Mouse (Mus musculus) heart, adult 2 months (tissue): ENCODE results near the gene Ppil3. TPM values are rescaled to one million over a fixed set of nuclear protein-coding genes. Genes with fewer than 3 reads are reported as not detected.

Experiments
- DNase-seq, 2 experiments: peaks; one replicate each; pipeline ENCODE4 v3.0.0; 2021
- H3K27ac ChIP-seq: fragments of 200-600 bp; 2 replicates; pipeline ENCODE4 v1.8.1; 2022
- H3K27me3 ChIP-seq: fragments of 200-500 bp; 2 replicates; pipeline ENCODE4 v1.6.1; 2012; ENCODE audit warnings: mild to moderate bottlenecking, low read length, inconsistent platforms, mixed read lengths; ENCODE audit not compliant: control insufficient read depth, insufficient read depth
- H3K36me3 ChIP-seq: fragments of 200-500 bp; 2 replicates; pipeline ENCODE4 v1.6.1; 2012; ENCODE audit warnings: low read length, inconsistent platforms; ENCODE audit not compliant: control insufficient read depth, insufficient read depth
- H3K4me1 ChIP-seq: fragments of 200-500 bp; 2 replicates; pipeline ENCODE4 v1.6.1; 2011; ENCODE audit warnings: low read length; ENCODE audit not compliant: control insufficient read depth, insufficient read depth
- H3K4me3 ChIP-seq: fragments of 200-600 bp; 2 replicates; pipeline ENCODE4 v1.8.1; 2022
- H3K79me2 ChIP-seq: fragments of 200-500 bp; replicated peaks from 2 replicates; pipeline ENCODE4 v1.6.1; 2012; ENCODE audit warnings: mild to moderate bottlenecking, inconsistent platforms, low read length, moderate library complexity, mixed read lengths; ENCODE audit not compliant: control insufficient read depth, insufficient read depth
- H3K9ac ChIP-seq: fragments of 200-500 bp; 2 replicates; pipeline ENCODE4 v1.6.1; 2012; ENCODE audit warnings: low read depth, mild to moderate bottlenecking, control low read depth, inconsistent platforms, low read length, mixed read lengths
- CTCF ChIP-seq: fragments of 200-600 bp; IDR thresholded peaks from 2 replicates; pipeline ENCODE4 v1.8.1; 2022; ENCODE audit warnings: antibody characterized with exemption, mild to moderate bottlenecking, moderate library complexity
- EP300 ChIP-seq: fragments of 200-500 bp; IDR thresholded peaks from 2 replicates; pipeline ENCODE4 v1.6.1; 2011; ENCODE audit warnings: low read depth, low read length, control low read depth; ENCODE audit not compliant: insufficient read depth
- POLR2A ChIP-seq: fragments of 200-500 bp; IDR thresholded peaks from 2 replicates; pipeline ENCODE4 v1.6.1; 2011; ENCODE audit warnings: mild to moderate bottlenecking, low read depth, low read length, control low read depth; ENCODE audit not compliant: insufficient read depth
- WGBS: fragments of 180-500 bp; shearing (Covaris S2); methylation state at CpG from one replicate; pipeline ENCODE4 v1.1.7; 2018; 5-methylcytosine and 5-hydroxymethylcytosine counted together
- intact Hi-C: fragments of 180-260 bp; cut with DNase I; formaldehyde crosslinking; loops from one replicate; pipeline ENCODE4 v1.15.1; 2025
- polyA plus RNA-seq: library from polyadenylated mRNA; depleted of rRNA; stranded (reverse); fragments of >200 nt; gene quantifications from 2 replicates; pipeline ENCODE4 v1.2.3, GENCODE M21; 2012
- total RNA-seq, 2 experiments: library from RNA; stranded (reverse); gene quantifications; 2 replicates each; pipeline ENCODE4 v1.2.3; 2021

Ppil3 gene
- total and polyA plus RNA-seq, 3 experiments, result 17.5 to 19.6 (median 18.3) TPM

DNA sequence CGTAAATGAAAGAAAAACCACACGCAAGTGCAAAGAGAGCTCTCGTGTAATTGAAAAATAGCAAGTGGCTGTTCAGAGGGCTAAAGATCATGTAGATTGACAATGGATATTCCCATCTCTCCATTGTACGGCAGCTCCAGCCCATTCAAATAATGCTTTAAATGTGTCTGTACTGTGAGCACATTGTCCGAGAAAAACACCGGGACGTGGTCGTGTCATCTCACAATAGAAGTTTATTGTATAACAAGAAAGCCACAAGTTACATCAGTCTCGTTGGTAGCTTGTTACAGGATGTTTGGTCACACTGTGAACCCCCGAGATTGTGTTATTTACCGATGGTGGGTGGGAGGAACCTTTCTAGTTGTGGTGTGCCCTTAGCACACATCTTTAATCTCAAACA lies 575 bp upstream of the Ppil3 start:
- peak overlapping the region; percentile 76 for H3K4me3 ChIP-seq
- no peaks in the 10 kb centered on the region; the same call in 1 of the 2 replicates for H3K36me3 ChIP-seq
- intact Hi-C loops, result loop anchor here (1.0 to 2.0 kb wide), 2 partner anchors 23 to 53 kb away; no protein-coding TSS in a partner anchor
- 4% methylated on average over 11 of the region's 11 CpGs for WGBS
- H3K27ac ChIP-seq, result peak overlapping the region; percentile 80
- no peak for TF ChIP-seq EP300
- TF ChIP-seq POLR2A, result no peak
- TF ChIP-seq CTCF, result no peak
- peaks cover 2% of the 10 kb centered on the region for H3K4me1 ChIP-seq
- peaks cover 1% of the 10 kb centered on the region; the same call in 1 of the 2 replicates for H3K79me2 ChIP-seq
- H3K9ac ChIP-seq, result peak overlapping the region; percentile 63
- DNase-seq, result no peak
- no peaks in the 10 kb centered on the region for H3K27me3 ChIP-seq

GRCm38 (mm10) chr1:58444691-58445090 lies 595 bp downstream of the Ppil3 start:
- 10% methylated on average over 10 of the region's 10 CpGs for WGBS
- Histone ChIP-seq H3K27ac (peak overlapping the region; percentile 80), H3K36me3 (no peaks in the 10 kb centered on the region), H3K27me3 (no peaks in the 10 kb centered on the region), H3K4me1 (peaks cover 2% of the 10 kb centered on the region), H3K4me3 (peak overlapping the region; percentile 76), H3K9ac (peak overlapping the region; percentile 63), H3K79me2 (peaks cover 1% of the 10 kb centered on the region; the same call in 1 of the 2 replicates)
- DNase-seq, result no peak
- intact Hi-C loops, result loop anchor here (1.0 to 2.0 kb wide), 2 partner anchors 22 to 51 kb away; no protein-coding TSS in a partner anchor
- TF ChIP-seq POLR2A, result no peak
- TF ChIP-seq EP300, result no peak
- TF ChIP-seq CTCF, result no peak

DNA sequence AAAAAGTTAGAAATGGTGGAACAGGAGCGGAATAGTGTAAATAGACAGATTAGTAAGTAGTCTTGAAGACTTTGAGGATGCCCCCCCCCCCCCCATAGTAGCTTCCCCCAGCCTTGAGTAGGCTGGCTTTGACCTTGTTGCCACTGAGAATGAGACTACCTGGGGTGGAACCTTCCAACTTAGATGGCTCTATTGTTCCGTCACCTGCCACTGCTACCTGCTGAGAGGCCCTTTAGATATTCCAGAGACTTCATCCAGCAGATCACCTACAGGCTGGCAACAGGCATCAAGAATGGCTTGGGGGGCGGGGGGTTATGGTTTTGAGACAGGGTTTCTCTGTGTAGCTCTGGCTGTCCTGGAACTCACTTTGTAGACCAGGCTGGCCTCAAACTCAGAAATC lies 20.7 kb downstream of the Ppil3 start:
- no peak overlapping the region for H3K4me3 ChIP-seq
- TF ChIP-seq CTCF, result no peak
- TF ChIP-seq EP300, result no peak
- no peak for TF ChIP-seq POLR2A
- H3K27me3 ChIP-seq, result no peaks in the 10 kb centered on the region
- no peak overlapping the region for H3K9ac ChIP-seq
- peaks cover 7% of the 10 kb centered on the region for H3K79me2 ChIP-seq
- peaks cover 21% of the 10 kb centered on the region for H3K36me3 ChIP-seq
- intact Hi-C loops, result loop anchor here (1.0 kb wide), 1 partner anchor 31 kb away; no protein-coding TSS in a partner anchor
- H3K27ac ChIP-seq, result no peak overlapping the region
- no peak for DNase-seq
- WGBS, result 87% methylated on average over 3 of the region's 3 CpGs
- H3K4me1 ChIP-seq, result peaks cover 12% of the 10 kb centered on the region

DNA sequence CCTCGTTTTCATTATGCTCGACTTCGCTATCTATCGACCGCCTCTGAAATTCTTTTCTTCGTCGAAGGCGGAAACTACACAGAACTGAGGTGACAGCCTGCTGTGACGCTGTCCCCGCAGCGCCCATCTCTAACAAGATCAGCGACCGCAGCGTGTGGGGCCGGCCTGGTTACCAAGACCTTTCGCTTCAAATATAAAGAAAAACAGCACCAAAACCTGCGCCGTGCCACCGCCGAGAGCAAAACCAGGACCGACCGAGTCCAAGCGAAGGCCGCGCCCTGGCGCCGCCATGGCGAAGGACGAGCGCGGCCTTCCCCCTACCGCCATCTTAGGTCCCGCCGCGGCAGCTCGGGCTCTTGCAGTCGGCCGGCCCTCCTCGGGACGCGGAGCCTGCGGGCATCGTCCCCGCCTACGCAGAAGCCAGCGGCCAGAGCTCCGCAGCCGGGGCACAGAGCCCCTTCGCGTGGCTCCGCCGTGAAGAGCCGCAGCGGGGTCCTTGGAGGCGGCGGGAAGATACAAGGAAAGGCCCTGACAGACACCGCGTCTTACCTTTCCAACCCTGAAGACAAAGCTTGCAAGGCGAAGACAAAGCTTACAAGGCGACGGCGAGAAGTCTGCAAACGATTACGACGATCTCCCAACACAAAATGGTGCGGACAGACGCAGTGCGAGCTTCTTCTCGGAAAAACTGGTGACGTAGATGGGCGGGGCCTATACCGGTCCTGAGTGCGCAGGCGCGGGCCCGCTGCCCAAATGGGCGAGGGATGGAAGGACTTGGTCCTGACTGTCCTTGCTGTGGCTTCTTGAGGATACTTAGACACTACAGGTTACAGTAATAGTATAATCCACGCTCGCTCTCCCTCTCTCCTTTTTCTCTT lies 21.7 kb downstream of the Ppil3 start, which contains the start of gene Clk1:
Gene Clk1, minus strand, starts transcription at position 696 of the 878 bp plus-strand sequence.
- Histone ChIP-seq H3K27me3 (no peaks in the 10 kb centered on the region), H3K79me2 (peaks cover 10% of the 10 kb centered on the region), H3K4me1 (peaks cover 12% of the 10 kb centered on the region), H3K27ac (peak within 1 kb of the TSS; percentile 98), H3K4me3 (peak within 1 kb of the TSS; percentile 87), H3K9ac (peak within 1 kb of the TSS; percentile 97), H3K36me3 (peaks cover 29% of the 10 kb centered on the region)
- under 1% methylated on average over 79 of the region's 79 CpGs for WGBS
- peak; percentile 98 to 100 for DNase-seq
- intact Hi-C loops, result loop anchor here (1.0 to 2.0 kb wide), 2 partner anchors 21 to 30 kb away; partner anchors contain the start of genes Nif3l1 and Ppil3
- TF ChIP-seq CTCF (no peak), POLR2A (peak; percentile 100), EP300 (peak; percentile 88)

GRCm38 (mm10) chr1:58422879-58423278 lies 22.4 kb downstream of the Ppil3 start:
- DNase-seq, result peak in 1 of 2 experiments; percentile 49
- WGBS, result under 1% methylated on average over 13 of the region's 13 CpGs
- peak overlapping the region; percentile 97 for H3K9ac ChIP-seq
- no peak for TF ChIP-seq POLR2A
- 0 out of 2 replicates have a peak, but pooled peaks have one; percentile 20 for TF ChIP-seq EP300
- TF ChIP-seq CTCF, result no peak
- intact Hi-C loops, result loop anchor here (2.0 kb wide), 1 partner anchor 22 kb away; the partner anchor contains the start of genes Nif3l1 and Ppil3
- peaks cover 13% of the 10 kb centered on the region for H3K4me1 ChIP-seq
- H3K4me3 ChIP-seq, result peak overlapping the region; percentile 87
- peaks cover 35% of the 10 kb centered on the region for H3K36me3 ChIP-seq
- no peaks in the 10 kb centered on the region for H3K27me3 ChIP-seq
- H3K79me2 ChIP-seq, result peaks cover 10% of the 10 kb centered on the region
- H3K27ac ChIP-seq, result peak overlapping the region; percentile 98

GRCm38 (mm10) chr1:58420961-58421360 lies 24.3 kb downstream of the Ppil3 start:
- H3K79me2 ChIP-seq, result peaks cover 10% of the 10 kb centered on the region
- H3K9ac ChIP-seq, result no peak overlapping the region
- H3K27me3 ChIP-seq, result no peaks in the 10 kb centered on the region
- WGBS, result 7% methylated on average over 7 of the region's 7 CpGs
- peaks cover 13% of the 10 kb centered on the region for H3K4me1 ChIP-seq
- TF ChIP-seq POLR2A, result no peak
- TF ChIP-seq CTCF, result peak; percentile 27; the same call in 1 of the 2 replicates
- H3K27ac ChIP-seq, result no peak overlapping the region
- peak overlapping the region; percentile 87 for H3K4me3 ChIP-seq
- peaks cover 52% of the 10 kb centered on the region for H3K36me3 ChIP-seq
- no peak for DNase-seq
- intact Hi-C loops, result no loop called here
